Mouse (Mus musculus) stomach, adult 2 months (tissue): Measurements from ENCODE around the gene 4930512M02Rik. TPM values are rescaled to one million over a fixed set of nuclear protein-coding genes. Genes with fewer than 3 reads are reported as not detected.

ENCODE experiments used
- polyA plus RNA-seq: library from polyadenylated mRNA; depleted of rRNA; stranded (reverse); fragments of >200 nt; gene quantifications from 2 replicates; pipeline ENCODE4 v1.2.3, GENCODE M21; 2012; rRNA removed

Gene 4930512M02Rik
- not detected in 2 replicates for polyA plus RNA-seq

DNA sequence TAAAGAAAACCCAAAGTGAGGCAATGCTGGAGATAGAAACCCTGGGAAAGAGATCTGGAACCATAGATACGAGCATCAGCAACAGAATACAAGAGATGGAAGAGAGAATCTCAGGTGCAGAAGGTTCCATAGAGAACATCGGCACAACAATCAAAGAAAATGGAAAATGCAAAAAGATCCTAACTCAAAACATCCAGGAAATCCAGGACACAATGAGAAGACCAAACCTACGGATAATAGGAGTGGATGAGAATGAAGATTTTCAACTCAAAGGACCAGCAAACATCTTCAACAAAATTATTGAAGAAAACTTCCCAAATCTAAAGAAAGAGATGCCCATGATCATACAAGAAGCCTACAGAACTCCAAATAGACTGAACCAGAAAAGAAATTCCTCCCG is at the start of gene 4930512M02Rik:
TSS of gene 4930512M02Rik (minus strand) at position 101 of the 400 bp plus-strand sequence.

Other genes starting within 250 kb of the 4930512M02Rik start
- 0.69 and 2.4 TPM in 2 replicates for gene Spata48, start 165.7 kb downstream of the 4930512M02Rik start, polyA plus RNA-seq
- gene Zpbp, start 165.4 kb downstream of the 4930512M02Rik start, polyA plus RNA-seq = not detected in 2 replicates
- 1.9 and 2.3 TPM in 2 replicates for gene Ikzf1, start 57.2 kb upstream of the 4930512M02Rik start, polyA plus RNA-seq
- gene Fignl1, start 181.1 kb upstream of the 4930512M02Rik start, polyA plus RNA-seq = 0.67 and 0.82 TPM in 2 replicates